Mouse (Mus musculus) left cerebral cortex, adult 2 months (tissue): ENCODE results near the gene Cep131. TPM values are rescaled to one million over a fixed set of nuclear protein-coding genes. Genes with fewer than 3 reads are reported as not detected.

Experiments
- DNase-seq, 2 experiments: peaks; one replicate each; pipeline ENCODE4 v3.0.0; 2021 to 2022; ENCODE audit warnings: low spot score in 2 of 2, mixed read lengths in 1 of 2; ENCODE audit errors: extremely low spot score in 1 of 2
- H3K27ac ChIP-seq: fragments of 200-600 bp; 2 replicates; pipeline ENCODE4 v1.8.1; 2022
- H3K4me3 ChIP-seq: fragments of 200-600 bp; 2 replicates; pipeline ENCODE4 v1.8.1; 2022
- CTCF ChIP-seq: fragments of 200-600 bp; IDR thresholded peaks from 2 replicates; pipeline ENCODE4 v1.8.1; 2022; ENCODE audit warnings: antibody characterized with exemption, mild to moderate bottlenecking, moderate library complexity
- intact Hi-C: fragments of 180-260 bp; cut with DNase I; formaldehyde crosslinking; loops from one replicate; pipeline ENCODE4 v1.15.1; 2025
- total RNA-seq, 2 experiments: library from RNA; stranded (reverse); gene quantifications; 2 replicates each; pipeline ENCODE4 v1.2.3; 2021

Gene Cep131
- total RNA-seq, 2 experiments from 2014 or later: 33.8 to 37.1 TPM

DNA sequence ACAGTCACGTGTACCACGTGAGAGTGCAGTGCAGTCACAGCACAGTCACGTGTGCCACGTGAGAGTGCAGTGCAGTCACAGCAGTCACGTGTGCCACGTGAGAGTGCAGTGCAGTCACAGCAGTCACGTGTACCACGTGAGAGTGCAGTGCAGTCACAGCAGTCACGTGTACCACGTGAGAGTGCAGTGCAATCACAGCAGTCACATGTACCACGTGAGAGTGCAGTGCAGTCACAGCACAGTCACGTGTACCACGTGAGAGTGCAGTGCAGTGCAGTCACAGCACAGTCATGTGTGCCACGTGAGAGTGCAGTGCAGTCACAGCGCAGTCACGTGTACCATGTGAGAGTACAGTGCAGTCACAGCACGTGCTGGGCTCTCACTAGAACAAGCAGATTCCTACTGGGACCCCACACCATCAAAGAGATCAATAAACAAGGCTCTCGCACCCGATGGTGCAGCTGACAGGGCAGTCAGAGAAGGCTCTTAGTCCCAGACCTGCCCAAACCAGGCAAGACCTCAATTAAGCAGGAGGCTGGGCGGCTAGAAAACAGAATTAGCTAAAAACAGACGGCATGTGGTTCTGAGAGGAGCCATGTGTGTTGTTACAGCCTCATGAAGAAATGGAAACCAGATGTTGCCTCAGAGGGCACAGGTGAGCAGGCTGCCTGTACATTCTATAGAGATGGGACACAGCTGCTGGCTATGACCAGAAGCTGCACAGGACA lies 28.0 kb upstream of the Cep131 start:
- no peak for DNase-seq
- Histone ChIP-seq H3K4me3 (no peak overlapping the region), H3K27ac (no peak overlapping the region)
- intact Hi-C loops: loop anchor here (5.0 kb wide), 1 partner anchor 53 kb away; no protein-coding TSS in a partner anchor
- TF ChIP-seq CTCF: no peak

DNA sequence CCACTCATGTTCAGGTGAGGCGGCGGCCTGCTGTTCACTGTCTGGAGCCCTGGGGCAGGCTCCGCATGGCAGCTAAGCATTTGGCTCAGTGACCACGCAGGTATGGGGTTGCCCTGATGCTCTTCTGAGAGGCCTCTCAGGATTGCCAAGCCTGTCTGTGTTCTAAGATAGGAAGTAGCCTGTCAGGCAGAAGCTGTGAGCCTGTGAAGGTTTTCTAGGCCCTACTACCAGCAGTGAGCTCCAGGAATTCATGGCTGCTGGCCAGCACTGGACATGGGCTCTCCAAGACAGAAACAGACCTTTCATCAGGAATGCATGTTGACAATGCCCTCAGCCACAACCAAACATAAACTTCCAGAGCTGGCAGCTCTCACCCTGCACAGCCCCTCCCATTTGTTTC lies 25.5 kb upstream of the Cep131 start:
- Histone ChIP-seq H3K27ac (no peak overlapping the region), H3K4me3 (no peak overlapping the region)
- TF ChIP-seq CTCF: no peak
- intact Hi-C loops: loop anchor here (5.0 kb wide), 1 partner anchor 55 kb away; no protein-coding TSS in a partner anchor
- DNase-seq: no peak

DNA sequence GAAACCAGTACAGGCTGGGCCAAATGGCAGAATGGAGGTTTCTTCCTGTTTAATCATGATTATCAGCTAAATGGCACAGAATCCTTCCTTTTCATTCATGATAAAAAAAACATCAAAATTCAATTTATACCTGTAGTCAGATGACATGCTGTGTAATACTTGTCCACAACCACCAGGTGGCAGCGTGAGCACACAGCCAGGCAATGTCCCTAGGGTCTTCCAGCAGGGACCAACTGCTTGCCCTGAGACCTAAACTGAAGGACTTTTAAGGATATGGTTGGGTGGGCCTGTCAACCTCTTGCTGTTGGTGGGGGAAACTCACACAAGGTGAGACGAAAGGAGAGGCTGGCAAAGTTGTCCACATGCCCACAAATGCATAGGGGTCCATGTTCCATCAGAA lies 24.4 kb upstream of the Cep131 start:
- peak; percentile 94 for TF ChIP-seq CTCF
- peak; percentile 47 to 59 for DNase-seq
- intact Hi-C loops: loop anchor here (1.0 to 5.0 kb wide), 2 partner anchors 56 to 196 kb away; no protein-coding TSS in a partner anchor
- Histone ChIP-seq H3K4me3 (no peak overlapping the region), H3K27ac (no peak overlapping the region)

DNA sequence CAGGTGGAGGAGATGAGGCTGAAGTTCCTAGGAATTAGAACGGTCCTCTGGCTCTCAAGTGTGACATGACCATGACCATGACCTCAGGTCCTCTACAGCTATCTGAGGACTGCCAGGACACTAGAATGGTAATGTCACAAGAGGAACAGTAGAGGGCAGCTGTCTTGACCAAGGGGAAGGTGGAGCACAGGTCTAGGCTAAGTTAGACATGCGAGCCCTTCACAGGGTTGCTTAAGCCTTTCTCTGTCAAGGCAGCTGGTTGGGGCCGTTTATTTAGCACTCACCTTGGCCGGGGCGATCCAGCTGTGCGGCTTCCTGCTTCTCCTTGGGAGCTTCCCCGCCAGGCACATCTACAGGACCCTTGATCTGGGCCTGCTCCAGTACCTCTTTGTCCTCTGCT lies 23.9 kb upstream of the Cep131 start:
- no peak for TF ChIP-seq CTCF
- H3K27ac ChIP-seq: no peak overlapping the region
- H3K4me3 ChIP-seq: no peak overlapping the region
- DNase-seq: no peak
- intact Hi-C loops: loop anchor here (5.0 kb wide), 1 partner anchor 57 kb away; no protein-coding TSS in a partner anchor

DNA sequence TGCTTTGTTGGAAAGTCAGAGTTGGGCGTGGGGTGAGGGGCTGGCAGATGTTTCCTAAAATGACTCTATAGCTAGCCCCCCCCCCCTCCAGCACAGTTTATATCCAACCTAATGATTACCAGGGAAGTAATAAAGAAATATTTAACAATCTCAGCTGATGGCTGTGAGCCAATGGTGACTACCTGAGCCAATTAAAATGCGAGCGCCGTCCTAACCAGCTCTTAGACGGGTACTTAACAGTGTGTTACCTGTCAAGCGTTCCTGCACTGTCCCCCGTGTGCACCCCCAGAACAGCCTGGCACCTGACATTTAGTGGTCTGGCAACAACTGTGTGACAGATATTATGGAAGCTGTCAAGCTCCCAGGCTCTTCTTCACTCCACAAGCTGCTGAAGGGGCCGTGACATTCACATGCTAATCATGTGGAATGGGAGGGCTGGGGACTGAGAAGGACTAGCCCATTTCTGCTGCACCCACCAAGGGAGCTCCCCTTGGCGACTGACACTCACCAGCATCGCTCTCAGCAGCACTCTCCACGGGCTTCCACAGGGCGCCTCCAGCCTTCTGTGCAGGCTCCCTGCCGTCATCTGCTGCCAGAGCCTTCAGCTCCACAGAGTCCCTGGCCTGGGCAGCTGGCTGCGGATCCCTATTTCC lies 23.1 kb upstream of the Cep131 start:
- Histone ChIP-seq H3K4me3 (no peak overlapping the region), H3K27ac (no peak overlapping the region)
- intact Hi-C loops: loop anchor here (5.0 kb wide), 1 partner anchor 58 kb away; no protein-coding TSS in a partner anchor
- no peak for TF ChIP-seq CTCF
- no peak for DNase-seq

DNA sequence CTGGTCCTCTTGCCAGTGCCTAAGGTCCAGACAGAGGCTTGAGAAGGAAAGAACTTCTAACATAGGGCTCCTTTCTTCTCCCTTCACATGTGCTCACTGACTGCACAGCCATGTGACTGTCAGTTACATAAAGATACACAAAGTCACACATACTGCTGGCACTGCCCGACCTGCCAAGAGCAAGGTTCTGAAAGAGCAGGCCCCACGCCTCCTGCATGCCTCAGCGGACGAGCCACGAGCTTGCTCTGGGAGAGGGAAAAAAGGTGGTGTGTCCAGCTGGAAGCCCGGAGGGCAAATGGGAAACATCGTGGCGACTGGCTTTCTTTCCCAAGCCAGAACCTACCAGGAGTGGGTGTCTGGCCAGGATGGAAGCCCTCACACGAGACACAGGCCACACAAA lies 21.2 kb upstream of the Cep131 start:
- no peak overlapping the region for H3K27ac ChIP-seq
- intact Hi-C loops: no loop called here
- no peak for TF ChIP-seq CTCF
- H3K4me3 ChIP-seq: no peak overlapping the region
- DNase-seq: no peak

DNA sequence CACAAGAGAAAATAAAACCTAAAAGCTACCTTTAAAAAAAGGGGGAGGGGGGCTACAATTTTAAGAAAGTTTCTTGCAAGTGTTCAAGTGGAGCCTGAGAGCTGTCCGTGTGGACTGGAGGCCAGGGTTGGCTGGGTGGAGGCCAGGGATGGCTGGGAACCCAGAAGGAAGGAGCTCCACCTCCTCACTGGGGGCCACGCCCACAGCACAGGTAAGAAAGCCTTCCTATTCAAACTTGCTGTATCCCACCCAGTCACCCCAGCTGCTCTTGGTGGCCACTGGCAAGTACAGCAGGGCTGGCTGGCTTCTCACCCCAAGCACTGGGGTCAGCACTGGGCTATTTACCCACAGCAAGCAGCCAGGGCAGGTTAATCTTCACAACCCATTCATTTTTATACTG lies 20.4 kb upstream of the Cep131 start:
- Histone ChIP-seq H3K27ac (no peak overlapping the region), H3K4me3 (no peak overlapping the region)
- TF ChIP-seq CTCF: no peak
- DNase-seq: no peak
- intact Hi-C loops: no loop called here

DNA sequence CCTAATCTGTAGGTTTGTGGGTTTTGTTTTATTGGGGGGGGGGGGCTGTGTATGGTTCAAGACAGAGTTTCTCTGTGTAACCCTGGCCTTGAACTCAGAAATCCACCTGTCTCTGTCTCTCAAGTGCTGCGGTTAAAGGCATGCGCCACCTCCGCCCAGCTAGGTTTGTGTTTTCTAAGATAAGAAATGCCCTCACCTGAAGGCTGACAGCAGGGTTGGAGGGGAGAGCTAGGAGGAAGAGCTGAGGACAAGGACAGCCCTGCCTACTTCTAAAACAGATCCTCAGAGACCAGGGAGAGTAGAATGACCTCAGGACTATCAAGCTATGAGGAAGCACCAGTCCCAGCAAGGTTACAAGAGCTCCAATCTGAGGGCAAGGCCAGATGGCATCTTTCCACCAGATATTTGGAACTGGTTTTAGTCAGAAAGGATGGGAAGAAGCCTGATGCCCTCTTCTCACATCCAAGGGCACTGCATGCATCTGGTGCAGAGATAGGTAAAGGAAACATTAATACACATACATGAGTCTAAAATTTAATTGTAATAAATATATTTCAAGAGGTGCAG lies 16.9 kb upstream of the Cep131 start:
- no peak overlapping the region for H3K27ac ChIP-seq
- no peak for TF ChIP-seq CTCF
- intact Hi-C loops: loop anchor here (5.0 kb wide), 2 partner anchors 171 to 191 kb away; partner anchors contain the start of gene Chmp6
- no peak overlapping the region for H3K4me3 ChIP-seq
- DNase-seq: no peak

DNA sequence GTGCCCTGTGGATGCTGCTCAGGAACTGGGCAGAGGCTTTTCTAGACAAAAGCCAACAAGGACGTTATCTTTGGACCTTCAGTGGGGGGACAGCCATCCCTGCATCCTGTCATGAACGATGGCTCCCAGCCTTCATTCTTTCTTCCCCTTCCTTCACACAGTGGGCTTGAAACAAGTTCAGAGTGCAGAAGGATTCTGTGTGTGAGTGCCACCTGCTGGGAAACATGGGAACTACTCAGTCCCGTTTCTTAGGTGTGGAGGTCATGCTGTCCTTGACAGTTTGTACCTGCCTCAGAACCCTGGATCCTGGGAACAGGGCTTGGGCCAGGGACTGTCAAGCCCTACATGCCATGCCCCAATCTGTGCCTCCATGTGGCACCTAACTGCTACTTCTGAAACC lies 14.4 kb upstream of the Cep131 start:
- intact Hi-C loops: loop anchor here (5.0 kb wide), 2 partner anchors 169 to 189 kb away; partner anchors contain the start of gene Chmp6
- peak; percentile 65 to 68 for DNase-seq
- H3K27ac ChIP-seq: peak overlapping the region; percentile 58; the same call in 1 of the 2 replicates
- no peak overlapping the region for H3K4me3 ChIP-seq
- TF ChIP-seq CTCF: peak; percentile 79

DNA sequence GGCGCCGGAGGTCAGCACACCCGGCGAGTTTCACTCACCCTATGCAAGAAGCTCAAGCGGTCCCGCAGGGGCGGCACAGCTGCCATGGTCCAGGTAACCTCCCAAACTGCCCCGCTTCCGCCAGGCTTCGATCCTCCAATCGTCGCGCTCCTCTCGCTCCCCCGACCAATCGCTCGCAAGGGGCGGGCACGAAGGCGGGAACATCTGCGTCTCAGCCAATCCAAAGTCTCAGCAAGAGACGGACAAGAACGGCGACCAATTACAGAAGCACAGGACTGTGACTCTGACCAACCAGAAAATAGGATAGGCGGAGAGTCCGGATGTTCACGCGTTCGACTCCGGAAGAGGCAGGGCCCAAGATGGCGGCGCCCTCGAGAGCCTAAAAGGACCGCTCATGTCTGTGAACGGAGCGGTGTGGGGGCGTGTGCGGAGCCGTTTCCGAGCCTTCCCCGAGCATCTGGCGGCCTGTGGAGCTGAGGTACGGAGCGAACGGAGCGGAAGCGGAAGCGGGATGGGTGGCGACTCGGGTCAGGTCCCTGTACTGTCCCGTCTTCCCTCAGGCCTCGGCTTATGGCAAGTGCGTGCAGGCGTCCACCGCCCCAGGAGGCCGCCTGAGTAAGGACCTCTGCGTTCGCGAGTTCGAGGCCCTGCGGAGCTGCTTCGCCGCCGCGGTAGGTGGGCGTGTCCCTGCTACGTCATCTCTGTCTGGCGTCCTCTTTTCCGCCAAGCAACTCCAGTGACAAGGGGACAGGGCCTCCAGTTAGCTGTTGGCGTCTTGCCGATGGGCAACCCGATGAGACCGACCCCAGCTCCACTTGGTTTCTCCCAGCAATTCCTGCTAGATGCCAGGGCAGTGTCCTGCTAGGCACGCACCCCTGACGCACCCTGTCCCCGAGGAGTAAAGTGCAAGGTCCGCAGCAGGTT lies 12.2 kb upstream of the Cep131 start, which contains the start of the genes Tepsin and Ndufaf8:
TSS of gene Tepsin (minus strand) at position 144 of the 924 bp plus-strand sequence.
TSS of gene Ndufaf8 (plus strand) at position 341 of the 924 bp plus-strand sequence.
- intact Hi-C loops: loop anchor here (2.0 kb wide), 1 partner anchor 84 kb away; no protein-coding TSS in a partner anchor
- DNase-seq: peak; percentile 99 to 100

More for the DNA sequence above, 12.2 kb upstream of the Cep131 start, which contains the start of the genes Tepsin and Ndufaf8:
- peak within 1 kb of the TSS; percentile 92 for H3K27ac ChIP-seq
- no peak; the same call in 1 of the 2 replicates for TF ChIP-seq CTCF
- H3K4me3 ChIP-seq: peak within 1 kb of the TSS; percentile 84
